Mouse (Mus musculus): ENCODE data around the gene Rbm45. TPM values are rescaled to one million over a fixed set of nuclear protein-coding genes. Genes with fewer than 3 reads are reported as not detected.

Gene Rbm45
- polyA plus RNA-seq, 1 experiment, result 42.2 TPM

DNA sequence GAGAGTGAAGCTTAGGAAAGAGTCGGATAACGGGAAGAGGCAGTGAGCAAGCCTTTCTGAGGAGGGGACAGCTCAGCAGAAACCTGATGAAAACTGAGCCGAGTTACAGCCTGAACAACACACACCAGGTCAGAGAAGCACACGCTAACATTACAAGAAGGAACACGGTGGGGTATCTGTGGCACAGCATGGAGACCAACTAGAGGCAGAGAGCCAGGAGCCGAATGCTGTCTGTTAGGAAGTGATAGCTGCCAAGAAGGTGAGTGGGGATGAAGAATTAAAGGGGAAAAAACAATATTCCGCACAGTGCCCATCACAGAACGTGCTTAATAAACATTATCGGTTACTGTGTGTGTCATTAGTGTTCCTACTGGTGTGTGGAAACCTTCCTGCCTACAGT lies 27.6 kb upstream of the Rbm45 start:
- Histone ChIP-seq H3K4me3 (ENCODE audit: insufficient read depth, low read length) (no peak overlapping the region), H3K27ac (ENCODE audit: insufficient read depth, low read length) (no peak overlapping the region), H3K4me1 (ENCODE audit: control insufficient read depth, insufficient read depth, low read length) (no peaks in the 10 kb centered on the region)
- TF ChIP-seq CTCF (IDR thresholded peaks at IDR 0.05; ENCODE audit: borderline replicate concordance, insufficient read depth, low read length) (no peak), POLR2A (IDR thresholded peaks at IDR 0.05; ENCODE audit: low read depth, low read length) (no peak)

DNA sequence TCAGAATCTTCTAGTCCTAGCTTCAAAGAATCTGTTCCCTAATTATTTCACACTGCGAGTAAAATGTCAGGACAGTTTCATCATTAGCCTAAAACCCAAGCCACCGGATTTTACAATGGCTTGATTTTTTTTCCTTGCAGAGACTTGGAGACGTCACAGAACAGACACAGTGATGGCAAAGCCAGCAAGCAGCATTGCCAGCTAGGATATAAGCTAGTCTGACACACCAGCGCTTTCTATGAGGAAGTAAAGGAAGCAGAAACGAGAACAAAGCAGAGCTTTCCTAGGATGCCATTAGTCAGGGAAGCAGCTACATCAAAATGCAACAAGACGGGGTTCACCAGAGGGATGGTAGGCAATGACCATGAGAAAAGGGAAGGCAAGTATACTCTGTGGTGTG lies 21.9 kb upstream of the Rbm45 start:
- Histone ChIP-seq H3K4me1 (ENCODE audit: control insufficient read depth, insufficient read depth, low read length) (no peaks in the 10 kb centered on the region), H3K27ac (ENCODE audit: insufficient read depth, low read length) (no peak overlapping the region), H3K4me3 (ENCODE audit: insufficient read depth, low read length) (no peak overlapping the region)
- no peak for TF ChIP-seq POLR2A (IDR thresholded peaks at IDR 0.05; ENCODE audit: low read depth, low read length)
- no peak for TF ChIP-seq CTCF (IDR thresholded peaks at IDR 0.05; ENCODE audit: borderline replicate concordance, insufficient read depth, low read length)

DNA sequence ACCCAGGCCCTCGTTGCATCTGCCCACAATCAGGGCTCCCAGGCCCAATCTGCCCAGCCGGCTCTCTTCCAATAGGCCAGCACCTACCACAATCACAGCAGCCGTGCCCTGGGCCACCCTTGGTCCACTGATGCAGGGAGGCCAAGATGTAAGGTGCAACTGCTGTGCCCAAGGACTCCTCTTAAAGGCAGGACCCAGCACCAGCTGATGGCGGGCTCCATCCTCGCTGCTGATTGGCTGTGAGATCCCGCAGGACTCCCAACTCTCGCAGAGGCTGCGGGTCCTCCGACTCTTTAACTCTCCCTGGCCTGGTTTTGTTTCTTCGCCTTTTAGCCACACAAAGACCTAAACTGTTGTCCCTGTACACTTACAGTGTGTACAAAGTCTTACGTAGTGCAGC lies 9.6 kb upstream of the Rbm45 start, which contains the start of gene Cyct:
Cyct (minus strand) TSS at position 225 of the 400 bp plus-strand sequence.
- no peak for TF ChIP-seq CTCF (IDR thresholded peaks at IDR 0.05; ENCODE audit: borderline replicate concordance, insufficient read depth, low read length)
- TF ChIP-seq POLR2A (IDR thresholded peaks at IDR 0.05; ENCODE audit: low read depth, low read length), result no peak
- Histone ChIP-seq H3K4me1 (ENCODE audit: control insufficient read depth, insufficient read depth, low read length) (no peaks in the 10 kb centered on the region), H3K4me3 (ENCODE audit: insufficient read depth, low read length) (no peak within 1 kb of the TSS), H3K27ac (ENCODE audit: insufficient read depth, low read length) (no peak within 1 kb of the TSS)

DNA sequence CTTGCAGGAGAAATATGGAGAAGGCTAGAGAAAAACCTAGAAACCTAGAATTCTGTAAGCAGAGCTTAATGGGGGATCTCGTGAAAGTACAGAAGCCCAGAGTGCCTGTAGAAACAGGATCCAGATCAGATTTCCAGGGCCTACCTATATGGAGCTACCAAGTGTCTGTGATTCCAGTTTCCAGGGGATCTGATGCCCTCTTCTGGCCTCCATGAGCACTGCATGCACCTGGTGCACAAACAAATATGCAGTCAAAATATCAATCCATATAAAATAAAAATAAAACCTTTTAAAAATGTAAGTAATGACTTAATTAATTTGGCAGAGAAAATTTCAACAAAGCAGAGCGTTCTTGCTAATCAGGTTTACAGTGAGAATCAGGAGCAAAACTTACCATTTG lies 7.7 kb upstream of the Rbm45 start:
- Histone ChIP-seq H3K27ac (ENCODE audit: insufficient read depth, low read length) (no peak overlapping the region), H3K4me1 (ENCODE audit: control insufficient read depth, insufficient read depth, low read length) (no peaks in the 10 kb centered on the region), H3K4me3 (ENCODE audit: insufficient read depth, low read length) (no peak overlapping the region)
- no peak for TF ChIP-seq POLR2A (IDR thresholded peaks at IDR 0.05; ENCODE audit: low read depth, low read length)
- peak; percentile 46; the same call in 1 of the 2 replicates for TF ChIP-seq CTCF (IDR thresholded peaks at IDR 0.05; ENCODE audit: borderline replicate concordance, insufficient read depth, low read length)

DNA sequence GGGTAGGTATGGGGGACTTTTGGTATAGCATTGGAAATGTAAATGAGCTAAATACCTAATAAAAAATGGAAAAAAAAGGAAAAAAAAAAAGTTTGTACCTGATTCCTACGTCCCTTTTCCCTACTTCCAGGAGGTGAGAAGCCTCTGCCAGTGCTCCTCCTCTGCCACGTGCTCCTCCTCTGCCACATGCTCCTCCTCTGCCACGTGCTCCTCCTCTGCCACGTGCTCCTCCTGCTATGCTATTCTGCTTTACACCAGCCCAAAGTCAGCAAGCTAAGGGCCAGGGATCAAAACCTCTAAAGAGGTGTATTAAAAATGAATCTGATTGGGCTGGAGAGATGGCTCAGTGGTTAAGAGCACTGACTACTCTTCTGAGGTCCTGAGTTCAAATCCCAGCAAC lies 4.0 kb upstream of the Rbm45 start:
- no peak for TF ChIP-seq POLR2A (IDR thresholded peaks at IDR 0.05; ENCODE audit: low read depth, low read length)
- no peak for TF ChIP-seq CTCF (IDR thresholded peaks at IDR 0.05; ENCODE audit: borderline replicate concordance, insufficient read depth, low read length)
- Histone ChIP-seq H3K4me3 (ENCODE audit: insufficient read depth, low read length) (no peak overlapping the region), H3K4me1 (ENCODE audit: control insufficient read depth, insufficient read depth, low read length) (no peaks in the 10 kb centered on the region), H3K27ac (ENCODE audit: insufficient read depth, low read length) (no peak overlapping the region)

DNA sequence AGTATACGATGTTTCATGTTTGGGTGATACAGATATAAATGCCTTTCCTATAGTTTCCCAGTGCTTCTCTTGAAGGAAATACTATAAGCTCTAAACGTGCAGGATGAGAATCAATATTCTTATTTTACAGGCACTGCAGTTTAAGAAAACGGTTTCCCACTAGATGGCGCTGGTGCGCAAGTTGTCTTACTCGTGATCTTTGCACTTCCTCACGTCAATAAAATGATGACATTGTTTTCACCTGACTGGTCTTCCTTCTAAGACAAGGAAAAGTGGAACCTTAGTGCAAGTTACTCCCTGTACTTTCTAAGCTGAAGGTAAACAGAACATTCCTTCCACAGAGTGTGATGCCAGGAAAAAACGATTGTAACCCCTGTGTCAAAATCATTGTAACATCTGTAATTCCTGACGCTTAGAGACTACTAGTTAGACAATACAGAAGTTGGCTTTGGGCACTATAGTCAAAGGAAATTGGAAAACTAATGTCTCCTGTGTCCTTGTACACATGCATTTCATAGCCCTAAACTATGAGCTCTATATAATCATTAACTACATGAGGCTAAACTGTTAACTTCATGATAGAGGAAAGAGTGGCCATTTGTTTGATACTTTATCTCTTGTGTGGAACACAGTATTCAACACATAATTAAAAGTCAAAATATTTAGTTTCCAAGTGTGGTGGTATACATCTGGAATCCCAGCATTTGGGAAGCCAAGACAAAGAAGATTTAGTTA lies 2.4 kb upstream of the Rbm45 start:
- no peak overlapping the region for H3K4me3 ChIP-seq (ENCODE audit: insufficient read depth, low read length)
- H3K4me1 ChIP-seq (ENCODE audit: control insufficient read depth, insufficient read depth, low read length), result peaks cover 4% of the 10 kb centered on the region
- TF ChIP-seq POLR2A (IDR thresholded peaks at IDR 0.05; ENCODE audit: low read depth, low read length) (no peak), CTCF (IDR thresholded peaks at IDR 0.05; ENCODE audit: borderline replicate concordance, insufficient read depth, low read length) (peak; percentile 37; the same call in 1 of the 2 replicates)
- H3K27ac ChIP-seq (ENCODE audit: insufficient read depth, low read length), result no peak overlapping the region

DNA sequence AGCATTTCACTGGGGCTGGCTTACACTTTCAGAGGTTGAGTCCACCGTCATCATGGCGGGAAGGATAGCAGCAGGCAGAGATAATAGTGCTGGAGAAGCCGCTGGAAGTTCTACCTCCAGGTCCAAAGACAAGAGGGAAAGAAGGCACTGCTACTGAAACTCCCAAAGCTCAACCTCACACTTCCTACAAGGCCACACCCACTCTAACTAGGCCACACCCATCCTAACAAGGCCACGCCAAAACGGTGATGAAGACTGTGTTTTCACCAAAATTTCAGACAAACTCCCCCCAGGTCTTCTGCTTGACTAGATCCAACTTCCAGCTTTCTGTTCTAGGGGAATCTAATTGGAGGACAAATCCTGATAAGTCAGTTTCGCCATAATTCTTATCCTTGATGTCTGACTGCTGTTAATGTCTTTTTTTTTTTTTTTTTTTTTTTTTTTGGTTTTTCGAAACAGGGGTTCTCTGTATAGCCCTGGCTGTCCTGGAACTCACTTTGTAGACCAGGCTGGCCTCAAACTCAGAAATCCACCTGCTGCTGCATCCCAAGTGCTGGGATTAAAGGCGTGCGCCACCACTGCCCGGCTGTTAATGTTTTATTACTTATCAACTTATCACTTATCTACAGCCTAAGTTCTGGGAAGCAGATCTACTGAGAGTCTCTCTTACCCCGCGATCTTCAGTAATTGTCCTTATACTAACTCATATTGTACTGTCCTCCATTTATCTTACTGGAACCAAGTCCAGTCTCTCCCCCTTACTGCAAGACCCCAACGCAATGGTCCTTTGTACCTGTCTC lies 723 bp upstream of the Rbm45 start:
- Histone ChIP-seq H3K4me1 (ENCODE audit: control insufficient read depth, insufficient read depth, low read length) (peaks cover 4% of the 10 kb centered on the region), H3K27ac (ENCODE audit: insufficient read depth, low read length) (no peak overlapping the region), H3K4me3 (ENCODE audit: insufficient read depth, low read length) (no peak overlapping the region)
- no peak for TF ChIP-seq CTCF (IDR thresholded peaks at IDR 0.05; ENCODE audit: borderline replicate concordance, insufficient read depth, low read length)
- no peak for TF ChIP-seq POLR2A (IDR thresholded peaks at IDR 0.05; ENCODE audit: low read depth, low read length)

DNA sequence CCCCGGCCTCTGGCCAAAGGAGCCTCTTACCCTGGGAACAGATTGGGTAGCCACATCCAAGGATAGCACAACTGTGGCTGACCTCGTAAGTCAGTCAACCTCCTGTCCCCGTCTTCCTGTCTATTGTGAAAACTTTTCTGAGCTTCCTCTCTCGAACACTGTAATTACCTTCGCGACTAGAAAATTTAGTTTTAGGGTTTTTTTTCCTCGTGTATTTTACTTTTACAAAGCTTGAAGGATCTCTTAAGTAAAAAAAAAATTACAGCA lies 805 bp downstream of the Rbm45 start:
- no peak for TF ChIP-seq CTCF (IDR thresholded peaks at IDR 0.05; ENCODE audit: borderline replicate concordance, insufficient read depth, low read length)
- no peak for TF ChIP-seq POLR2A (IDR thresholded peaks at IDR 0.05; ENCODE audit: low read depth, low read length)
- no peak overlapping the region for H3K27ac ChIP-seq (ENCODE audit: insufficient read depth, low read length)
- peaks cover 4% of the 10 kb centered on the region for H3K4me1 ChIP-seq (ENCODE audit: control insufficient read depth, insufficient read depth, low read length)
- peak overlapping the region; percentile 57 for H3K4me3 ChIP-seq (ENCODE audit: insufficient read depth, low read length)

DNA sequence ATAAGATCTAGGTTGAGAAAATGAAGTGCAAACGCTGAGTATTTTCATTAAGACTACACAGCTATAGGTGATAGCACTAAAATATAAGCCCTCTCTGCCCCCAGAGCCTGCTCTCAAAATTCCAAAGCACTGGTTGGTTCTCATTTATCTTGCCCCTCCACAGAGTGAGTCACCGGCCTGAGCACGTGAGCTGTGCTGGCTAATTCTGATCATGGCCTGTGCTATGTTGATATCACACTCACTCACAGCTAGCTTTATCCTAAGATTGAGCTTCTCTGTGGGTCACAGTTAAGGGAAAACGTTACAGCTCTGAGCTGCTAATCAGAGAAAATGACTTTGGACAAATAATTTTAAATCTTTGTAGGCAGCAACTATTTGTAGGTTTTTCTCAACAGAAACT lies 2.5 kb downstream of the Rbm45 start:
- TF ChIP-seq CTCF (IDR thresholded peaks at IDR 0.05; ENCODE audit: borderline replicate concordance, insufficient read depth, low read length), result no peak
- no peak for TF ChIP-seq POLR2A (IDR thresholded peaks at IDR 0.05; ENCODE audit: low read depth, low read length)
- no peak overlapping the region for H3K4me3 ChIP-seq (ENCODE audit: insufficient read depth, low read length)
- no peak overlapping the region for H3K27ac ChIP-seq (ENCODE audit: insufficient read depth, low read length)
- H3K4me1 ChIP-seq (ENCODE audit: control insufficient read depth, insufficient read depth, low read length), result peaks cover 4% of the 10 kb centered on the region

DNA sequence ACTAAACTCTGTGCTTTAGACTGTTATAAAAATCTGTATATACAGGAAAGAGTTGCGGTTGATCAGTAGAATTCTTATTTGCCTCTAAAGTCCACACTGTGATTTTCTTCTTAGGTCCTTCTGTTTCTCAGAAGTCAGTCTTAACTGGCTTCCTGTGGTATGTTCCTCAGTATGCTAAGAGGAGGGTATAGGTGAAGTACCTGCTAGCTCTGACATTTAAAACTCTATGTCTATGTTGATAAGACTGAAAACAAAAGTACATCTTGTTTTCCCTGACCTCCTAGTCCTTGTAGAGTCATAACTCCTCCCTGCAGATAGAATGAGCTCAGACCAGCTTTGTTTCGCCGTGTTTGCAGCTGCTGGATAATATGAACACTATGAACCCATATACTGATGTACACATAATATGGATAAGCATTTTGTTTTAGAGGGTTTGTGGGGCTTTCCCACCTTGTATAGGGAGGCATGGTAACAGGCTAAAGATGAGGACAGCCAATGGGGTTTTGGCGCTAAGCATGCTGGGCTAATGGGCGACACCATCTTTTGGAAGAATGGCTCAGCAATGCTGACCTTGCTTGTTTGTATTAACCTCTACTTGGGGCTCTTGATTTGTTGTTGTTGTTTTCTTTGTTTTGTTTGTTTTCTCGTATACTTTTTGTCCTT lies 4.9 kb downstream of the Rbm45 start:
- H3K4me3 ChIP-seq (ENCODE audit: insufficient read depth, low read length), result no peak overlapping the region
- H3K27ac ChIP-seq (ENCODE audit: insufficient read depth, low read length), result no peak overlapping the region
- peaks cover 4% of the 10 kb centered on the region for H3K4me1 ChIP-seq (ENCODE audit: control insufficient read depth, insufficient read depth, low read length)
- TF ChIP-seq CTCF (IDR thresholded peaks at IDR 0.05; ENCODE audit: borderline replicate concordance, insufficient read depth, low read length) (no peak), POLR2A (IDR thresholded peaks at IDR 0.05; ENCODE audit: low read depth, low read length) (no peak)
